Mouse (Mus musculus) testis, postnatal 10 days (tissue): ENCODE measurements around the gene Man2a1.

Experiments used
- DNase-seq: peaks from one replicate; pipeline ENCODE4 v3.0.0; 2021; ENCODE audit warnings: low spot score

Gene Man2a1

GRCm38 (mm10) chr17:64603134-64603533, 2.6 kb downstream of the Man2a1 start:
- no peak for DNase-seq

- no peak for DNase-seq
Measured at GRCm38 (mm10) chr17:64603534-64603933, 3.0 kb downstream of the Man2a1 start.

GRCm38 (mm10) chr17:64604163-64604562, 3.6 kb downstream of the Man2a1 start:
- DNase-seq: no peak

GRCm38 (mm10) chr17:64608228-64608627, 7.7 kb downstream of the Man2a1 start:
- no peak for DNase-seq

GRCm38 (mm10) chr17:64608923-64609598, 8.5 kb downstream of the Man2a1 start:
- DNase-seq: no peak

- DNase-seq: no peak
Measured at GRCm38 (mm10) chr17:64609741-64610140, 9.2 kb downstream of the Man2a1 start.

- no peak for DNase-seq
Measured at GRCm38 (mm10) chr17:64611426-64611825, 10.9 kb downstream of the Man2a1 start.

GRCm38 (mm10) chr17:64612135-64612885, 11.8 kb downstream of the Man2a1 start:
- no peak for DNase-seq

- no peak for DNase-seq
Measured at GRCm38 (mm10) chr17:64612930-64613329, 12.4 kb downstream of the Man2a1 start.

GRCm38 (mm10) chr17:64613351-64613750, 12.8 kb downstream of the Man2a1 start:
- no peak for DNase-seq

GRCm38 (mm10) chr17:64614804-64615203, 14.3 kb downstream of the Man2a1 start:
- DNase-seq: no peak

GRCm38 (mm10) chr17:64615420-64615819, 14.9 kb downstream of the Man2a1 start:
- no peak for DNase-seq

- no peak for DNase-seq
Measured at GRCm38 (mm10) chr17:64616259-64616658, 15.7 kb downstream of the Man2a1 start.

GRCm38 (mm10) chr17:64617838-64618237, 17.3 kb downstream of the Man2a1 start:
- DNase-seq: peak; percentile 88

- DNase-seq: no peak
Measured at GRCm38 (mm10) chr17:64618996-64619395, 18.5 kb downstream of the Man2a1 start.

- no peak for DNase-seq
Measured at GRCm38 (mm10) chr17:64620135-64620534, 19.6 kb downstream of the Man2a1 start.

- DNase-seq: no peak
Measured at GRCm38 (mm10) chr17:64620627-64621026, 20.1 kb downstream of the Man2a1 start.

GRCm38 (mm10) chr17:64621226-64621625, 20.7 kb downstream of the Man2a1 start:
- DNase-seq: no peak

GRCm38 (mm10) chr17:64621649-64622351, 21.3 kb downstream of the Man2a1 start:
- no peak for DNase-seq

GRCm38 (mm10) chr17:64622352-64622886, 21.9 kb downstream of the Man2a1 start:
- no peak for DNase-seq

- no peak for DNase-seq
Measured at GRCm38 (mm10) chr17:64624439-64624838, 23.9 kb downstream of the Man2a1 start.

GRCm38 (mm10) chr17:64628796-64629195, 28.3 kb downstream of the Man2a1 start:
- no peak for DNase-seq

- DNase-seq: no peak
Measured at GRCm38 (mm10) chr17:64629486-64629885, 28.9 kb downstream of the Man2a1 start.
